Mouse (Mus musculus): ENCODE data around the gene Heatr1.
"Not testable (repeated sequence)": the region's sequence is repeated elsewhere in the genome, so short reads cannot be mapped to it uniquely, and the experiment has no call there.

Gene Heatr1

GRCm38 (mm10) chr13:12454686-12455390 lies 60.0 kb downstream of the Heatr1 start:
- DNase-seq (ENCODE audit: low spot score) = no peak

DNA sequence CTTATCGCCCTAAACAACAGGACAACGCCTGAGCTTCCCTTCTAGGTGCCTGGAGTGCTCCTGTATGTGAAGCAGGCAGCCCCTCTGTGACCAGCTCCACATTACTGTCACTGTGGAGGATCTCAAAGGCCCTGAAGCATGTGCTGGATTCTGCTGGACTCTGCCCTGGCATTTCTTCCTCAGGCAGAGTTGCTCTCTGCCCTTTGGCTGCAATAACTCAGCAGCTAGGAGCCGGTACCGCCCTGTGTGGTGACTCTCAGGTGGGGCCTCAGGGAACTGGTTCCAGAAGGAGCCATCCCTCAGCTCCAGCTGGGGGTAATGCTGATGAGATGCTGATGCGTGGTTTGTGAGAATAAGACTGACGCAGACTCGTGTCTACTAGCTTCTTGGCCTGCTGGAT lies 61.9 kb downstream of the Heatr1 start:
- no peak for DNase-seq (ENCODE audit: low spot score)

GRCm38 (mm10) chr13:12460443-12460842 lies 65.6 kb downstream of the Heatr1 start:
- DNase-seq (ENCODE audit: low spot score) = peak; percentile 35

- peak; percentile 39 for DNase-seq (ENCODE audit: low spot score)
These were observed 66.3 kb downstream of the Heatr1 start for GRCm38 (mm10) chr13:12460881-12461729.

DNA sequence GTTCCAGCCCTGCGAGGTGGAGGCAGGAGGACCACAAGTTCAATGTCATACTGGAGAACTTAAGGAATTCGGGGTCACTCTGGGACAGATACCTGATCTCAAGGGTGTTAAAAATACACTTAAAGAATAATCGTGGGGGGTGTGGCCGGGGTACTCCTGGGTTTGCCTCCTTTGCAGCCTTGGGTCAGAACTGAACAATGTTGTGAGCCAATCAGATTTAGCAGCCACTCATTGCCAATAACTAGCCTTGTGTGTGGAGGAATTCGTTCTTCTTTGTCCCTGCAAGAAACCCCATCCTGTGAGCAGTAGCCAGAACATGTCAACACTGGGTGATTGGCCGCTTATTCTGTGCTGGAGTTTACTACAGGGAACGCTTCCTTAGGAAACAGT lies 66.9 kb downstream of the Heatr1 start:
- no peak for DNase-seq (ENCODE audit: low spot score)

- no peak for DNase-seq (ENCODE audit: low spot score)
These were observed 67.8 kb downstream of the Heatr1 start for GRCm38 (mm10) chr13:12462623-12463022.

GRCm38 (mm10) chr13:12464159-12464558 lies 69.3 kb downstream of the Heatr1 start:
- not testable (repeated sequence) for DNase-seq (ENCODE audit: low spot score)

- DNase-seq (ENCODE audit: low spot score) = no peak
These were observed 70.0 kb downstream of the Heatr1 start, which contains the start of gene Lgals8 for GRCm38 (mm10) chr13:12464844-12465243. Gene Lgals8 (minus strand): TSS chr13:12464944.

DNA sequence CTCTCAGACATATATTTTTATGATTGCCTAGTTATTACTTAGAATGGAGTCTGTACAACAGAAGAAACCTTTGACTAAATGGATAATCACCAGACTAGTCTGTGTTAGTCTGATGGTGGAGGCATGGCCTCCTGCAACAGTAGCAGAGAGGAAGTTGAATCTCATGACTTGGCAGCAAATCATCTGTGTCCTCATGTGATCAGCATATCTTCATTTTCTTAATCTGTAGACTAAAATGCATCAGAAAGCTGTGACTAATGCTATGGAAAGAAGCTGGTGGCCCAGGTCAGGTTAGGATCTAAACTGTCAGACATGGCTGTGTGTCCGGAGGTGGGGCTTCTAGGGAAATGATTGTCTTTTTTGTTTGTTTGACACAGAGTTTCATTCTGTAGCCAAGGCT lies 73.7 kb downstream of the Heatr1 start:
- DNase-seq (ENCODE audit: low spot score) = no peak

DNA sequence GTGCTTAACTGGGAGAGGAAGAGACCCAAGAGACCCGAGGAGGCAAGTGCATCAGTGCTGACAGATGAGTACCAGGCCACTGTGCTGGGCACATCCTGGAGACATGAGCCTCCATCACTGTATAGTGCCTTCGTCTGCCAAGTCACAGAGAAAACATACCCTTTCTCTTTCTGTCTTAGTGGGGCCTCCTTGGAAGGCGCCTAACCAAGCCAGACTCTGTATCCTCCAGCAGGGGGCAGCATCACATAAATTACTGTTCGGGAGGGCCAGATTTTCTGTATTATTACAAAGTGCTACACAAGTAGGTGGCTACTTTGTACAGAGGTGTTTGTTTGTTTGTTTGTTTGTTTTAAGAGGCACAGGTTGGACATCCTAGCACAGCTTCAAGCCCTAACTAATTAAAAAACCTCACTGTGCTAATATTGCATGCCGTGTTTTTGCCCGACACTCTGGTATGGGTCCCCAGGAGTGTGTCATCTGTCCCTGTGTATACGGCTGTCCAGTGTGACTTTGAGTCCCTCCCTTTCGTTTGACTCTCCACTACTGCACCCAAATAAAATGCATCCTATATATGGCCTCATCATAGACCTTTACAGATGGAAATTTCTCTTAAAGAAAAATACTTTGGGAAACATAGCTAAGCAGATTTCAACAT lies 79.0 kb downstream of the Heatr1 start:
- DNase-seq (ENCODE audit: low spot score) = peak; percentile 60

- DNase-seq (ENCODE audit: low spot score) = no peak
These were observed 80.4 kb downstream of the Heatr1 start for GRCm38 (mm10) chr13:12475239-12475638.

GRCm38 (mm10) chr13:12476886-12477285 lies 82.1 kb downstream of the Heatr1 start:
- DNase-seq (ENCODE audit: low spot score) = no peak

GRCm38 (mm10) chr13:12478301-12478700 lies 83.5 kb downstream of the Heatr1 start:
- no peak for DNase-seq (ENCODE audit: low spot score)

DNA sequence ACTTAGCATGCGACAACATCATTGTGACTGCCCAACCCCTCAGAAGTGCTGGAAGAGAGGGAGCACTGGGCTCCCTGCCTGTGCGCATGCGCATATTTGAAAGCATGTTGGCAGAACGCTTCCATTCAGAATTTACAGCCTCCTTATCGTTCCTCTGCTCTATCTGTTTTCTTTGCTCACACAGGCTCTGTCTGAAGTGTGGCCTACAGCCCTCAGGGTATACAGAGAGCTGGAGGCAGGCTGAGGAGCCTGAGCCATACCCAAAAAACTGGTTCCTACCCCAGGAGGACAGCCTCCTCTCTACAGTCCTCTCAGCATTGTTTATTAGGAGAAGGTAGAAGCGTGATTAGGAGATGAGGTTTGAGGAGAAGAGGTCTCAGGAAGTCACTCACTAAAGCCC lies 85.0 kb downstream of the Heatr1 start:
- no peak for DNase-seq (ENCODE audit: low spot score)

DNA sequence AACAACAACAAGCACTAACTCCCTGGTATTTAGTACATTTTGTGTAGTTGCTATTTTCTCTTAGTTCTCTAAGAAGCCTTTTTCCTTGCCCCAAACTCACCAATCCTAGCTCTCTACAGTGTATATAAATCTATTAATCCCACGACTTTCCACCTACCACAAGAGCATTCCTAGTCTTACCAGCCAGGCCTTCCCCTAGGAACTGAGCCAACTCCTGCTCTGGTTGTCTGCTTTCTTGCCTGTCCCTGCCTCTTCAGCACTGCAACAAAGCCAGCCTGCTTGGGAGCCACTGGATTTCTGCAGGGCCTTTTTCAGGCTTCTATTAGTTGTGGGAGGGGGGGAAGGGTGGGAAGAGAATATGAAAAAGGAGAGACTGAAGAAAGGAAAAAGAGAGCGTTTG lies 90.4 kb downstream of the Heatr1 start:
- no peak for DNase-seq (ENCODE audit: low spot score)

GRCm38 (mm10) chr13:12485640-12486039 lies 90.8 kb downstream of the Heatr1 start:
- DNase-seq (ENCODE audit: low spot score) = no peak

Measured in layer of hippocampus, adult 9-10 months (tissue).